Mouse (Mus musculus): ENCODE measurements around the gene Xlr5c.
"Not testable (repeated sequence)": the region's sequence is repeated elsewhere in the genome, so short reads cannot be mapped to it uniquely, and the experiment has no call there.

The Xlr5c gene

GRCm38 (mm10) chrX:73292876-73293275 is at the start of gene Xlr5c, which contains the start of gene Xlr5a:
Gene Xlr5c, minus strand, starts transcription at chrX:73292976.
Gene Xlr5a, minus strand, starts transcription at chrX:73292976.
- not testable (repeated sequence) for DNase-seq

- DNase-seq, result peak; percentile 74
Measured at GRCm38 (mm10) chrX:73342483-73342895, 49.7 kb upstream of the Xlr5c start, which contains the start of gene Zfp275. Gene Zfp275, plus strand, starts transcription at chrX:73342621.

- no peak for DNase-seq
Measured at GRCm38 (mm10) chrX:73342068-73342467, 49.3 kb upstream of the Xlr5c start.

GRCm38 (mm10) chrX:73341473-73341872 is 48.7 kb upstream of the Xlr5c start:
- DNase-seq, result no peak

GRCm38 (mm10) chrX:73336740-73337139 is 44.0 kb upstream of the Xlr5c start, which contains the start of gene Gm45015:
Gene Gm45015, minus strand, starts transcription at chrX:73336840.
- no peak for DNase-seq

GRCm38 (mm10) chrX:73333548-73333947 is 40.8 kb upstream of the Xlr5c start:
- DNase-seq, result no peak

- no peak for DNase-seq
Measured at GRCm38 (mm10) chrX:73327215-73327614, 34.4 kb upstream of the Xlr5c start.

GRCm38 (mm10) chrX:73321029-73321428 is 28.3 kb upstream of the Xlr5c start:
- DNase-seq, result no peak

- peak; percentile 8 for DNase-seq
Measured at GRCm38 (mm10) chrX:73312522-73312921, 19.7 kb upstream of the Xlr5c start.

GRCm38 (mm10) chrX:73295745-73296144 is 3.0 kb upstream of the Xlr5c start:
- DNase-seq, result peak; percentile 40

- DNase-seq, result not testable (repeated sequence)
Measured at GRCm38 (mm10) chrX:73265270-73265669, 27.5 kb downstream of the Xlr5c start, which contains the start of gene Xlr3c. Gene Xlr3c, minus strand, starts transcription at chrX:73265390.

- DNase-seq, result not testable (repeated sequence)
Measured at GRCm38 (mm10) chrX:73262428-73262827, 30.3 kb downstream of the Xlr5c start.

- DNase-seq, result not testable (repeated sequence)
Measured at GRCm38 (mm10) chrX:73242821-73243325, 49.9 kb downstream of the Xlr5c start, which contains the start of gene Xlr4c. Gene Xlr4c, minus strand, starts transcription at chrX:73243130.
